In genomic region chr10:81600738-81601203, GRCm38 (mm10) we compare ENCODE assay signal across 8 mouse cellular contexts. TPM values are rescaled to one million over a fixed set of nuclear protein-coding genes. Genes with fewer than 3 reads are reported as not detected.
DNase-seq lines count a peak whose midpoint lies in the region; ATAC-seq lines count a peak whose summit lies in the region.

Tle6 (minus strand) TSS chr10:81601073.

- WGBS in intestine, embryonic 14.5 days, result 1% methylated on average over 28 of the region's 28 CpGs

- peak; percentile 89 for ATAC-seq in intestine, embryonic 14.5 days (replicated peaks; ENCODE audit: low FRiP score, low TSS enrichment, low read depth)

- intact Hi-C loops in left cerebral cortex, postnatal 14 days (cut with DNase I), result loop anchor here (5.0 to 10.0 kb wide), 4 partner anchors 38 to 574 kb away; partner anchors contain the start of gene S1pr4

- H3K27me3 ChIP-seq in intestine, embryonic 14.5 days (replicated peaks; ENCODE audit: control insufficient read depth, insufficient read depth, low read length), result no peaks in the 10 kb centered on the region

- peak; percentile 98 for DNase-seq in adrenal gland, adult (ENCODE audit: inconsistent age in 2 of 2, low spot score in 1 of 2)
- peak; percentile 99 for DNase-seq in embryo, embryonic 10.5 days (ENCODE audit: low spot score)
- peak; percentile 94 for DNase-seq in gastrocnemius, postnatal 25 days
- DNase-seq in intestine, embryonic 14.5 days (ENCODE audit: low spot score), result peak; percentile 100
- DNase-seq in left cerebral cortex, postnatal 14 days (ENCODE audit: low spot score in 2 of 2), result peak; percentile 97
- peak; percentile 98 for DNase-seq in mesoderm, embryonic 11.5 days (ENCODE audit: low read depth, low spot score)
- DNase-seq in right cerebral cortex, postnatal 36 days (ENCODE audit: low spot score in 2 of 2), result peak; percentile 94
- DNase-seq in yolk sac, embryonic 10.5 days (ENCODE audit: low spot score), result peak; percentile 100

- no peaks in the 10 kb centered on the region for H3K36me3 ChIP-seq in intestine, embryonic 14.5 days (ENCODE audit: control insufficient read depth, insufficient read depth, low read length)

- no peaks in the 10 kb centered on the region for H3K9me3 ChIP-seq in intestine, embryonic 14.5 days (ENCODE audit: control insufficient read depth, low read length)

- peak within 1 kb of the TSS; percentile 54 for H3K4me2 ChIP-seq in intestine, embryonic 14.5 days (ENCODE audit: low read length)

- H3K9ac ChIP-seq in intestine, embryonic 14.5 days (ENCODE audit: low read length), result no peak within 1 kb of the TSS; the same call in 1 of the 2 replicates

- peak within 1 kb of the TSS; percentile 17 for H3K4me3 ChIP-seq in intestine, embryonic 14.5 days (ENCODE audit: low read depth, low read length)

- peak within 1 kb of the TSS; percentile 27; the same call in 1 of the 2 replicates for H3K27ac ChIP-seq in intestine, embryonic 14.5 days (ENCODE audit: low read depth)

- H3K4me1 ChIP-seq in intestine, embryonic 14.5 days (replicated peaks; ENCODE audit: control insufficient read depth, insufficient read depth, low read length), result peaks cover 45% of the 10 kb centered on the region

RNA-seq across cellular contexts. Expression of gene Tle6, which starts in this region (rescaled TPM):
- total RNA-seq in gastrocnemius, postnatal 25 days (2021), result 1 to 10 TPM; 3.9 to 6.8 TPM
- 15.0 and 21.3 TPM in 2 replicates for polyA plus RNA-seq in intestine, embryonic 14.5 days (2014; fragmentation: Nextera tagmentation; extraction: Ambion mirVana)
- 1 to 10 TPM; 1.3 to 2.7 TPM for total RNA-seq in left cerebral cortex, postnatal 14 days (2021)

Comparison
In these comparisons a context has a peak if more than half of its experiments do, and no peak if none do; other contexts are left out.
1. Peak in every context shown above with its lines: DNase-seq, ATAC-seq, H3K4me3 ChIP-seq and H3K27ac ChIP-seq.